Mouse (Mus musculus) ES-E14 (cell line): ENCODE measurements at regions not wholly inside any gene's neighbourhood (a gene's known extent, or its start where the extent isn't known, plus 50 kb on each side); places are given as distances from the start of the nearest gene placed in this dataset.

Experiments
- CHD2 ChIP-seq: IDR thresholded peaks from 2 replicates; pipeline ENCODE4 v1.6.1; 2014; ENCODE audit warnings: mild to moderate bottlenecking, low read depth, low read length, inconsistent platforms
- HCFC1 ChIP-seq: IDR thresholded peaks from 2 replicates; pipeline ENCODE4 v1.6.1; 2012; ENCODE audit warnings: low read length, inconsistent platforms, borderline replicate concordance; ENCODE audit not compliant: insufficient read depth
- MAFK ChIP-seq: IDR thresholded peaks from 2 replicates; pipeline ENCODE4 v1.6.1; 2014; ENCODE audit warnings: mild to moderate bottlenecking, low read depth, low read length, inconsistent platforms; ENCODE audit not compliant: insufficient read depth
- ZC3H11A ChIP-seq: IDR thresholded peaks from 2 replicates; pipeline ENCODE4 v1.6.1; 2012; ENCODE audit warnings: low read depth, mild to moderate bottlenecking, inconsistent platforms, low read length, borderline replicate concordance
- ZNF384 ChIP-seq: IDR thresholded peaks from 2 replicates; pipeline ENCODE4 v1.6.1; 2012; ENCODE audit warnings: low read depth, low read length, inconsistent platforms

DNA sequence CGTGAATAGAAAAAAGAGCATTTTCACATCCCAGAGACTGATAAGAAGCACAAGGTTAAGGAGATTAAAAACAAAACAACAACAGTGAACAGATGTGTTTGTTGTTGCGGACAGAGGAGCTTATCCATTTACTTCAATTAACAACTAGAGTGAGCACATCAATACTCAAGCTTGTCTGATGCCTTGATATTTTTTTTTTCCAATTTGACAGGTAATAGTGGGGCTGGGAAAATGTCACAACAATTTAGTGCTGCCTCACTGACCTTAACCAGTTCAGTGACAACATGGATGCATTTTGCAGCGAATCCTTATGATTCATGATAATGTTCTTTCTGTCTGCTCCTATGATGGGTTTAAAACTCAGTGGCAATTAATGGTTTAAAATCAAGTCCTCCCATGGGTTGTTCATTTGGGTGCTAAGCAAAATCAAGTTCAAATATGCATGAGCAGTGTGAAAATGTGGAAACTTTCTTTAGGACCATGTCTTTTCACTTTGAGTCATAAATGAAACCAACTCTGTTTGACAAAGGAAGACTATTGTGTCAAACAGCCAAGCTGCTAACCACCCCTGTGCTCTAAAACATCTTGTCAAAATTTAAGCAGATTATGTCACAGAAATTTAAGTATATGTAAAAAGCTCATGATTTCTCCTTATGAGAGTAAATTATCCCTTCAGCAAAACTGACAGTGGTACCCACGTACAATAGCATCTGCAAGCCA, 641.0 kb downstream of the Car8 start:
- TF ChIP-seq CHD2 = no peak
- no peak for TF ChIP-seq ZNF384
- TF ChIP-seq ZC3H11A = no peak
- no peak for TF ChIP-seq MAFK
- no peak for TF ChIP-seq HCFC1
